Mouse (Mus musculus) limb, embryonic 12.5 days (tissue): ENCODE measurements around the gene Nrp2. TPM values are rescaled to one million over a fixed set of nuclear protein-coding genes. Genes with fewer than 3 reads are reported as not detected.

Experiments
- ATAC-seq: fragments of 200-750 bp; cut with Nextera tagmentation; 2 replicates; pipeline ENCODE4 v1.8.0; 2017; ENCODE audit warnings: low read depth, moderate TSS enrichment; ENCODE audit not compliant: insufficient number of reproducible peaks, insufficient read depth, low FRiP score, low TSS enrichment
- H3K27ac ChIP-seq: fragments of 300-500 bp; sonication (generic); 2 replicates; pipeline ENCODE4 v1.5.1; 2016; ENCODE audit warnings: mild to moderate bottlenecking, moderate library complexity
- H3K27me3 ChIP-seq: fragments of 300-500 bp; sonication (generic); 2 replicates; pipeline ENCODE4 v1.6.1; 2016; ENCODE audit warnings: mild to moderate bottlenecking, moderate library complexity
- H3K36me3 ChIP-seq: fragments of 300-500 bp; sonication (generic); 2 replicates; pipeline ENCODE4 v1.6.1; 2016; ENCODE audit warnings: mild to moderate bottlenecking, moderate library complexity
- H3K4me1 ChIP-seq: fragments of 300-500 bp; sonication (generic); replicated peaks from 2 replicates; pipeline ENCODE4 v1.6.1; 2016
- H3K4me2 ChIP-seq: fragments of 300-500 bp; sonication (generic); 2 replicates; pipeline ENCODE4 v1.6.1; 2016; ENCODE audit warnings: mild to moderate bottlenecking, moderate library complexity
- H3K4me3 ChIP-seq: fragments of 300-500 bp; sonication (generic); replicated peaks from 2 replicates; pipeline ENCODE4 v1.5.1; 2016; ENCODE audit warnings: mild to moderate bottlenecking
- H3K9ac ChIP-seq: fragments of 300-500 bp; sonication (generic); replicated peaks from 2 replicates; pipeline ENCODE4 v1.6.1; 2016; ENCODE audit warnings: mild to moderate bottlenecking, moderate library complexity
- H3K9me3 ChIP-seq: fragments of 300-500 bp; sonication (generic); 2 replicates; pipeline ENCODE4 v1.6.1; 2016; ENCODE audit warnings: mild to moderate bottlenecking, moderate library complexity
- WGBS: fragments of 180-500 bp; shearing (Covaris S2); methylation state at CpG from one replicate; pipeline ENCODE4 v1.1.7; 2016; 5-methylcytosine and 5-hydroxymethylcytosine counted together
- polyA plus RNA-seq: library from polyadenylated mRNA; unstranded; fragments of >200 nt; fragmentation: Nextera tagmentation; extraction: Ambion mirVana; gene quantifications from 2 replicates; pipeline ENCODE4 v1.2.1, GENCODE M21; 2016

Nrp2 gene
- polyA plus RNA-seq, 1 experiment from 2014 or later = 70.7 TPM

DNA sequence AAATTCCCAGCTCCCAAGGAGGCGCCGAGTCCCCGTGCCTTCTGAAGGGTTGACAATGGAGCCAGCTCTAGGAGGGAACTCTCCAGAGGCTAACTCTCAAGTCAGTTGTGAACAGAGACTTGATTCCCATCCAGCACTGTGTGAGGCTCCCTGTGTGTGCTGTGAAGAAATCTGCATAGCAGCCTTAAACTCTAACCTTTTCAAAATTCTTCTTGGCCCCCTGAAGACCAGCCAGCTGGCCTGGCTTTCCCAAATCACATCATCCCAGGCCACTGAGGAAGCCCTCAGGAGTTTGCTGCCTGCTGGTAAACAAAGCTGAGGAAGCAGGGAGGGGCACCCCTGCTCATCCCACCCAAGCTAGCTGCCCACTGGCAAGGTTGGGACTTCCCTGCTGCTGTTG, 39.0 kb downstream of the Nrp2 start:
- Histone ChIP-seq H3K4me3 (no peak overlapping the region), H3K27me3 (no peaks in the 10 kb centered on the region), H3K9me3 (no peaks in the 10 kb centered on the region), H3K9ac (no peak overlapping the region), H3K36me3 (peaks cover 89% of the 10 kb centered on the region), H3K27ac (no peak overlapping the region; the same call in 1 of the 2 replicates), H3K4me1 (peaks cover 6% of the 10 kb centered on the region; the same call in 1 of the 2 replicates), H3K4me2 (no peak overlapping the region)
- ATAC-seq = no peak
- WGBS = 59% methylated on average over 3 of the region's 3 CpGs

- Histone ChIP-seq H3K9ac (no peak overlapping the region), H3K4me1 (peaks cover 6% of the 10 kb centered on the region; the same call in 1 of the 2 replicates)
- no peak for ATAC-seq
These were observed 40.1 kb downstream of the Nrp2 start for GRCm38 (mm10) chr1:62743064-62743694.

GRCm38 (mm10) chr1:62745889-62746288, 42.8 kb downstream of the Nrp2 start:
- Histone ChIP-seq H3K27me3 (no peaks in the 10 kb centered on the region), H3K9me3 (no peaks in the 10 kb centered on the region), H3K4me3 (no peak overlapping the region), H3K27ac (no peak overlapping the region), H3K4me2 (no peak overlapping the region), H3K9ac (no peak overlapping the region), H3K4me1 (peaks cover 12% of the 10 kb centered on the region; the same call in 1 of the 2 replicates), H3K36me3 (peaks cover 90% of the 10 kb centered on the region)
- no peak for ATAC-seq
- WGBS = 88% methylated on average over 8 of the region's 8 CpGs

More at GRCm38 (mm10) chr1:62743064-62743694, 40.1 kb downstream of the Nrp2 start:
- Histone ChIP-seq H3K4me2 (no peak overlapping the region), H3K9me3 (no peaks in the 10 kb centered on the region), H3K4me3 (no peak overlapping the region), H3K27ac (0 out of 2 replicates have a peak overlapping the region, but pooled peaks have one; percentile 19), H3K27me3 (no peaks in the 10 kb centered on the region), H3K36me3 (peaks cover 89% of the 10 kb centered on the region)
- 30% methylated on average over 8 of the region's 8 CpGs for WGBS

- Histone ChIP-seq H3K9ac (no peak overlapping the region), H3K27me3 (no peaks in the 10 kb centered on the region), H3K9me3 (no peaks in the 10 kb centered on the region), H3K4me1 (peaks cover 26% of the 10 kb centered on the region), H3K4me2 (no peak overlapping the region), H3K36me3 (peaks cover 87% of the 10 kb centered on the region), H3K27ac (no peak overlapping the region), H3K4me3 (no peak overlapping the region)
- no peak for ATAC-seq
- 67% methylated on average over 10 of the region's 10 CpGs for WGBS
These were observed 44.5 kb downstream of the Nrp2 start for GRCm38 (mm10) chr1:62747421-62748111.

- 82% methylated on average over 3 of the region's 3 CpGs for WGBS
- Histone ChIP-seq H3K27ac (no peak overlapping the region), H3K9ac (no peak overlapping the region), H3K4me2 (no peak overlapping the region), H3K4me1 (peaks cover 21% of the 10 kb centered on the region), H3K27me3 (no peaks in the 10 kb centered on the region), H3K36me3 (peaks cover 90% of the 10 kb centered on the region), H3K4me3 (no peak overlapping the region), H3K9me3 (no peaks in the 10 kb centered on the region)
- ATAC-seq = no peak
These were observed 45.3 kb downstream of the Nrp2 start for GRCm38 (mm10) chr1:62748361-62748760.

DNA sequence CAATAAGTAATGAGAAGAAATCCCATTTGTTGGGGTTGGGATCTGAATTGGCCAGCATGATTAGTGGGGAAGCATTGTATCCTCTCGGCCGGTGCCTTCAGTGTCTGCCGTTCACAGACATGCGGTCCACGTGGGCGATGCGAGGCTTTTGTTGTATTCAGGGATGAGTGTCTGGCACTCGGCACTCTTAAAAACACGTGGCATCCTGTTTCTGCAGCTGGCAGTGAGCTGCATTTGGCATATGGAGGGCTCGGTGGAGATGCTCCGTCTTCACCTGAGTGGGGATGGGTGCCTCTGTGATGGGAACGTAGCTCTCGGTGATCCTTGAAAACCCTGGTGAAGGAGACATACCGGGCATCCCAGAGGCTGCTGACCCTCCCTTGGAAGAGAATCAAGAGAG, 46.6 kb downstream of the Nrp2 start:
- no peak overlapping the region for H3K27ac ChIP-seq
- no peaks in the 10 kb centered on the region for H3K27me3 ChIP-seq
- no peak overlapping the region for H3K4me3 ChIP-seq
- H3K9me3 ChIP-seq = no peaks in the 10 kb centered on the region
- H3K4me1 ChIP-seq = peaks cover 20% of the 10 kb centered on the region
- no peak for ATAC-seq
- no peak overlapping the region for H3K9ac ChIP-seq
- H3K36me3 ChIP-seq = peaks cover 88% of the 10 kb centered on the region
- no peak overlapping the region for H3K4me2 ChIP-seq
- WGBS = 93% methylated on average over 14 of the region's 14 CpGs

DNA sequence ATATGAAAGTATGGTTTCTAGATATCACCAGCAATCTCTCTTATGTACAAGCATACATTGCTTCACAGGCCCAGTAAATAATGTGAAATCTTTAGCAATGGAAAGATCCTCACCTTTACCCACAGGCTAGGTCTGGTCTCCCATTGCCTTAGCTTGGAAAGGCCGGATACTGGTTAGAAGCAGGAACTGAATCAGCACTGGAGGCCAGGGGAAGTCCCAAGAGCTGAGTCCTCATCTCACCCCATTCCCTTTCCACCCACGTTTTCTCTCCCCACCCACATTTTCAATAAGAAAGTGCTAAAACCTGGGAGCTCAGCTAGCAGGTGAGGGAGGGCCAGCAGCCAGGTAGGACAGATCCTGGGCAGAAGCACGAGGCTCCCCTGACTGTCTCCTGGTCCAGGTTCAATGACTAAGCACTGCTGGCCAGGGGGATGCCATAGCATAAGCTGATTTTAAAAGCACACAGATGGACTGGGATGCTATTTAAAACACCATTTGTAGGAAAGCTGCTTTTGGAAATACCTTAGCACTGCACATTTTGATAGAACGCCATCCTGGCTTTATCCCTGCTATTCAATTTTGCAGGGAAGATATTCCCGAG, 47.4 kb downstream of the Nrp2 start:
- H3K9me3 ChIP-seq = no peaks in the 10 kb centered on the region
- H3K27me3 ChIP-seq = no peaks in the 10 kb centered on the region
- no peak overlapping the region for H3K4me2 ChIP-seq
- H3K4me3 ChIP-seq = no peak overlapping the region
- WGBS = 88% methylated on average over 5 of the region's 5 CpGs
- peaks cover 84% of the 10 kb centered on the region for H3K36me3 ChIP-seq
- H3K4me1 ChIP-seq = peaks cover 20% of the 10 kb centered on the region
- no peak overlapping the region for H3K9ac ChIP-seq
- H3K27ac ChIP-seq = no peak overlapping the region
- no peak for ATAC-seq

GRCm38 (mm10) chr1:62751011-62752006, 48.2 kb downstream of the Nrp2 start:
- Histone ChIP-seq H3K27me3 (no peaks in the 10 kb centered on the region), H3K9ac (no peak overlapping the region; the same call in 1 of the 2 replicates), H3K4me3 (no peak overlapping the region), H3K4me1 (peaks cover 20% of the 10 kb centered on the region), H3K4me2 (no peak overlapping the region), H3K9me3 (no peaks in the 10 kb centered on the region), H3K27ac (0 out of 2 replicates have a peak overlapping the region, but pooled peaks have one; percentile 23), H3K36me3 (peaks cover 80% of the 10 kb centered on the region)
- 45% methylated on average over 15 of the region's 15 CpGs for WGBS
- ATAC-seq = peak; percentile 32; the same call in 1 of the 2 replicates

DNA sequence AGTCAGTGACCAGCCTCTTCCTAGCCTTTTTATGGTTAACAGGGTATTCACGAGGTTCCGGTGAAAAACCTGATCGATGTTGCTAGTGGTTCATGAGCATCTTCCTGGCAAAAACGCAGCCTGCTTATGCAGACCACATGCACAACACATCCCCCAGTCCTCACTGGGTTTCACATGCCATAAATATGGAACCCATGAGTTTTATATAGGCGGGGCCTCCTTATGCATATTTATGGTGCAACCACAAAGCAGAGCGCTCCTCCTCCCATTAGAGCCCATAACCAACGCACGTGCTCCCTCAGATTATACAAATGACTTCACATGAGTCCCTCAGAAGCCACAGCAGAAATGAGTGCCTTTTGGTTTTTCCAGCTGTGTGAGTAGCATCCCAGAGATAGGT, 49.0 kb downstream of the Nrp2 start:
- no peak overlapping the region for H3K4me2 ChIP-seq
- no peak overlapping the region for H3K4me3 ChIP-seq
- H3K9ac ChIP-seq = no peak overlapping the region
- peaks cover 73% of the 10 kb centered on the region for H3K36me3 ChIP-seq
- ATAC-seq = no peak
- 0 out of 2 replicates have a peak overlapping the region, but pooled peaks have one; percentile 23 for H3K27ac ChIP-seq
- WGBS = 83% methylated on average over 8 of the region's 8 CpGs
- H3K4me1 ChIP-seq = peaks cover 20% of the 10 kb centered on the region
- H3K9me3 ChIP-seq = no peaks in the 10 kb centered on the region
- H3K27me3 ChIP-seq = no peaks in the 10 kb centered on the region

DNA sequence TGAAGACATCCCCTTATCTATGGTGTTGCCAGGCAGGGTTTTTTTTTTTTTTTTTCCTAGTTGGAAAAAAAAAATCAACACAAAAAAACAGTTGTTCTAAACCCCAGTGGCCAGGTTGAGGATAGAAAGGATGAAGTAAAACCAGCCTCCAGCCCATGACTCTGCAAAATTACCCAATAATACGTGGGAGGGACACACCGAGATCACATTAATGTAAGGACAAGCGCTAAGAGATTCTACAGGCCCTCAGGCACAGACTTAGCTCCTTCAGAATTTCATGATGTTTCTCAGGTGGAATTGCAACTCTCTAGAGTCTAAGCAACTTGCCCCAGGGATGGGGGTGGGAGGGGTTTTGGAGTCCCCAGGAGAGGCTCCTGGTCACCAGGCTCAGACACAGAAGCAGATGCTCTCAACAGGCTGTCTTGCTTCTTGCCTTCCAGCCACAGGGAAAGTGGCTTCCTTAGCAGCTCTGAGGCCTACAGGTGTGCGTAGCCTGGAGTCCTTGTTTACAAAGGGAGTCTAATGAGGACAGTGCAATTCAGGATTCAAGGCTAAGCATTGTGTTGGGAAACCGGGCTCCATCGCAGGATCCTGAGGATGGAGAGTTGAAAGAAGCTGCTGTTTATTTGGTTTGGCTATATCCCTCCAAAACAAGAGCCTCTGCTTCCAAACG, 49.7 kb downstream of the Nrp2 start:
- Histone ChIP-seq H3K27me3 (no peaks in the 10 kb centered on the region), H3K36me3 (peaks cover 74% of the 10 kb centered on the region), H3K4me2 (no peak overlapping the region), H3K4me3 (no peak overlapping the region), H3K9ac (no peak overlapping the region), H3K27ac (0 out of 2 replicates have a peak overlapping the region, but pooled peaks have one; percentile 17), H3K4me1 (peaks cover 20% of the 10 kb centered on the region), H3K9me3 (no peaks in the 10 kb centered on the region)
- ATAC-seq = no peak
- 76% methylated on average over 7 of the region's 7 CpGs for WGBS
